Mouse (Mus musculus) liver, embryonic 12.5 days (tissue): ENCODE measurements around the gene Gpr141. TPM values are rescaled to one million over a fixed set of nuclear protein-coding genes. Genes with fewer than 3 reads are reported as not detected.

ENCODE experiments used
- ATAC-seq: fragments of 200-750 bp; cut with Nextera tagmentation; 2 replicates; pipeline ENCODE4 v1.8.0; 2017; ENCODE audit warnings: moderate number of reproducible peaks, mild to moderate bottlenecking, moderate library complexity
- H3K27ac ChIP-seq: fragments of 300-500 bp; sonication (generic); 2 replicates; pipeline ENCODE4 v1.5.1; 2016; ENCODE audit warnings: mild to moderate bottlenecking
- H3K27me3 ChIP-seq: fragments of 300-500 bp; sonication (generic); replicated peaks from 2 replicates; pipeline ENCODE4 v1.6.1; 2016; ENCODE audit warnings: mild to moderate bottlenecking, moderate library complexity
- H3K36me3 ChIP-seq: fragments of 300-500 bp; sonication (generic); 2 replicates; pipeline ENCODE4 v1.6.1; 2016; ENCODE audit warnings: mild to moderate bottlenecking, moderate library complexity
- H3K4me1 ChIP-seq: fragments of 300-500 bp; sonication (generic); 2 replicates; pipeline ENCODE4 v1.6.1; 2016
- H3K4me2 ChIP-seq: fragments of 300-500 bp; sonication (generic); 2 replicates; pipeline ENCODE4 v1.6.1; 2016; ENCODE audit warnings: mild to moderate bottlenecking, moderate library complexity
- H3K4me3 ChIP-seq: fragments of 300-500 bp; sonication (generic); 2 replicates; pipeline ENCODE4 v1.5.1; 2016; ENCODE audit warnings: mild to moderate bottlenecking, moderate library complexity
- H3K9ac ChIP-seq: fragments of 300-500 bp; sonication (generic); 2 replicates; pipeline ENCODE4 v1.6.1; 2016; ENCODE audit warnings: mild to moderate bottlenecking, moderate library complexity
- H3K9me3 ChIP-seq: fragments of 300-500 bp; sonication (generic); replicated peaks from 2 replicates; pipeline ENCODE4 v1.6.1; 2016; ENCODE audit warnings: mild to moderate bottlenecking, moderate library complexity
- WGBS: fragments of 180-500 bp; shearing (Covaris S2); methylation state at CpG from one replicate; pipeline ENCODE4 v1.1.7; 2016; ENCODE audit not compliant: insufficient replicate concordance; 5-methylcytosine and 5-hydroxymethylcytosine counted together
- polyA plus RNA-seq: library from polyadenylated mRNA; unstranded; fragments of >200 nt; fragmentation: Nextera tagmentation; extraction: Ambion mirVana; gene quantifications from 2 replicates; pipeline ENCODE4 v1.2.1, GENCODE M21; 2016

Gene Gpr141
- polyA plus RNA-seq, 1 experiment from 2014 or later: 1.2 TPM

- Histone ChIP-seq H3K36me3 (no peaks in the 10 kb centered on the region), H3K9ac (no peak overlapping the region), H3K27ac (no peak overlapping the region), H3K4me1 (no peaks in the 10 kb centered on the region), H3K4me2 (no peak overlapping the region), H3K27me3 (no peaks in the 10 kb centered on the region), H3K9me3 (no peaks in the 10 kb centered on the region), H3K4me3 (no peak overlapping the region)
- 56% methylated on average over 2 of the region's 2 CpGs for WGBS
- no peak for ATAC-seq
Observed at GRCm38 (mm10) chr13:19717201-19717600, 106.9 kb downstream of the Gpr141 start.

GRCm38 (mm10) chr13:19703806-19704205, 120.3 kb downstream of the Gpr141 start:
- Histone ChIP-seq H3K4me2 (no peak overlapping the region), H3K27ac (no peak overlapping the region), H3K27me3 (no peaks in the 10 kb centered on the region), H3K9me3 (no peaks in the 10 kb centered on the region), H3K4me3 (no peak overlapping the region), H3K9ac (no peak overlapping the region), H3K36me3 (no peaks in the 10 kb centered on the region), H3K4me1 (no peaks in the 10 kb centered on the region)
- WGBS: 34% methylated on average over 4 of the region's 4 CpGs
- ATAC-seq: no peak

- 71% methylated on average over 11 of the region's 11 CpGs for WGBS
- Histone ChIP-seq H3K4me1 (no peaks in the 10 kb centered on the region), H3K4me2 (no peak overlapping the region), H3K9ac (no peak overlapping the region), H3K27ac (no peak overlapping the region), H3K27me3 (no peaks in the 10 kb centered on the region), H3K36me3 (no peaks in the 10 kb centered on the region), H3K9me3 (no peaks in the 10 kb centered on the region), H3K4me3 (no peak overlapping the region)
- no peak for ATAC-seq
Observed at GRCm38 (mm10) chr13:19701443-19702078, 122.5 kb downstream of the Gpr141 start.

- H3K4me2 ChIP-seq: no peak overlapping the region
- WGBS: 61% methylated on average over 4 of the region's 4 CpGs
- no peak overlapping the region for H3K27ac ChIP-seq
- ATAC-seq: no peak
- H3K4me3 ChIP-seq: no peak overlapping the region
- no peaks in the 10 kb centered on the region for H3K9me3 ChIP-seq
- no peaks in the 10 kb centered on the region for H3K27me3 ChIP-seq
- H3K9ac ChIP-seq: no peak overlapping the region
- H3K4me1 ChIP-seq: no peaks in the 10 kb centered on the region
- H3K36me3 ChIP-seq: no peaks in the 10 kb centered on the region
Observed at GRCm38 (mm10) chr13:19700733-19701442, 123.2 kb downstream of the Gpr141 start.

Other genes starting within 250 kb of the Gpr141 start
- 22.3 and 23.2 TPM in 2 replicates for gene Epdr1, start 204.3 kb downstream of the Gpr141 start, polyA plus RNA-seq
- 0.42 and 0.51 TPM in 2 replicates for gene Sfrp4, start 201.2 kb downstream of the Gpr141 start, polyA plus RNA-seq
- gene Nme8, start 126.5 kb downstream of the Gpr141 start, polyA plus RNA-seq: not detected in 2 replicates